Mouse (Mus musculus): ENCODE results near the gene Glg1.
"Not testable (repeated sequence)": the region's sequence is repeated elsewhere in the genome, so short reads cannot be mapped to it uniquely, and the experiment has no call there.

DNA sequence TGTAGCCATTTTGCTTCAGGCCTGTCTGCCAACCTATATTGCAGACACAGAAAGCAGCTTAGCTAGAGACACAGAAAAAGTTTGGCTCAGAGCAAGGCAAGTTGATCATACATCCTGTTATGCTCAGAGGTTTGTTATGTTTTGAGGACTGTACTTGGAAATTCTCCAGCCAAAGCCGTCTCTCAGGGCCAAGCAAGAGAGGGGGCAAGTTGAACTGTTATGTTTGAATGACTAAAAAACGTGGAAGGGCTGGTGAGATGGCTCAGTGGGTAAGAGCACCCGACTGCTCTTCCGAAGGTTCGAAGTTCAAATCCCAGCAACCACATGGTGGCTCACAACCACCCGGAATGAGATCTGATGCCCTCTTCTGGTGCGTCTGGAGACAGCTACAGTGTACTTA, 7.1 kb upstream of the Glg1 start:
- TF ChIP-seq POLR2A (IDR thresholded peaks at IDR 0.05; ENCODE audit: insufficient read depth, low read depth, low read length); CTCF (IDR thresholded peaks at IDR 0.05); EP300 (IDR thresholded peaks at IDR 0.05; ENCODE audit: insufficient read depth, low read depth, low read length): not testable (repeated sequence)

All from heart, adult 2 months (tissue).